Mouse (Mus musculus): Measurements from ENCODE around the gene Tuba4a. TPM values are rescaled to one million over a fixed set of nuclear protein-coding genes. Genes with fewer than 3 reads are reported as not detected.

Tuba4a gene
- 35.2 and 50.8 TPM in 2 replicates for polyA plus RNA-seq (2016; fragmentation: Nextera tagmentation; extraction: Ambion mirVana)

DNA sequence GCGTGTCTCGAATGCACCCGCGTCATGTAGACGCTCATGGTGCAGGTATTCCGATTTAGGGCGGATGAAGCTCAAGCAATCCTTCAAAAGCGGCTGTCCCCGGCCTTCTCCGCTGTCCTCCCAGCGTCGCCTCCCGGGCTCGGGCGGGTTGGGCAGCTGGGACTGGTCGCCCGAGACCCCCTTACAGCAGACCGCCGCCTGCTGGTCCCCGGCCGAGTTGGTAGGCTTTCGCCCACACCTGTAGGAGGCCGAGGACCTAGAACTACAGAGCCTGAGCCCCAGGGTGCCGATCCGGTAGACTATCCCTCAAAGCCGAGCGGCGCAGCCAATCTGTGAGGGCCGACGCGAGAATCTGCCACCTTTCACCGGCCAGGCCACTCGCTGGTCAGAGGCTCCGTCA lies at the start of gene Tuba4a:
TSS of gene Tuba4a (minus strand) at position 335 of the 400 bp plus-strand sequence.
- Histone ChIP-seq H3K4me1 (peaks cover 22% of the 10 kb centered on the region), H3K36me3 (peaks cover 19% of the 10 kb centered on the region), H3K27me3 (ENCODE audit: insufficient read depth, poor library complexity, severe bottlenecking) (peaks cover 62% of the 10 kb centered on the region), H3K9me3 (no peaks in the 10 kb centered on the region), H3K27ac (peak within 1 kb of the TSS; percentile 76), H3K4me3 (peak within 1 kb of the TSS; percentile 72)
- DNase-seq (ENCODE audit: low spot score) = peak; percentile 81
- under 1% methylated on average over 34 of the region's 34 CpGs for WGBS

DNA sequence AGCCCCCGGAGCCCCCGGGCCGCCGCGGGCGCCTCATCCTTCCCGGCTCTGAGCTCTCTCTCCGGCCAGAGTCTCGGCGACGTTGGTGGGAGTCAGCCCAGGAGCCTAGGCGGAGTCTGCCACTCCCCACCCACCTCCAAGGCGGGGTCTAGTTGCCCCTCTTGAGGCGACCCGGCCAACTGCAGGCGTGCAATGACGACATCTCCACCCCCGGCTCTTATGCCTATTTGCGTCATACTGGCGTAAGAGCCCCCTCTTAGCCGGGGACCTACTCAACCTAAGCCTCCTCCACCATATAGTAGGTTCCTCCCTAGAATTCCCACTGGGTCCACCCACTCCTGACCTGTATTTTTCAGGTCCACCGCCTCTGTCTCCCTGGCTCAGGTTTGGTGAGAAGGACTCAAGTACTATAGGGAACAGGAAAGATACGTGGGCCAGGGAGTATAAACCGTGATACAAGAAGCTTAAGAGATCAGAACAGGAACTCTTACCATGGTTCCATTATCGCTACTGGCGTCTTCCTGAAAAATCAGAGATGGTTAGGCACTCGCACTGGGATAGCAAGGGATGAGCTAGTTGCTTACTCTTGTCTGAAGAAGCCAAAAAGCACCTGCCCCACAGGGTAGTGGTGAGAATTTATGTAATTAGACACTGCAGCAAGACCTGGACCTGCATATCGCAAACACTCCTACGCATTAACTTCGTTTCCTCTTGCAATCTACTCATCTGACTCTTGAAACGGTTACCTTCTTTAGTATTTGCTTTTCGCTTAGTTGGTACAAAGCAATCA lies 44.6 kb upstream of the Tuba4a start, which contains the start of gene Ptprn:
TSS of gene Ptprn (minus strand) at position 412 of the 790 bp plus-strand sequence.
- Histone ChIP-seq H3K36me3 (no peaks in the 10 kb centered on the region), H3K27ac (no peak within 1 kb of the TSS), H3K27me3 (ENCODE audit: insufficient read depth, poor library complexity, severe bottlenecking) (peaks cover 43% of the 10 kb centered on the region), H3K4me3 (peak within 1 kb of the TSS; percentile 36), H3K9me3 (no peaks in the 10 kb centered on the region), H3K4me1 (peaks cover 13% of the 10 kb centered on the region)
- 10% methylated on average over 32 of the region's 32 CpGs for WGBS
- DNase-seq (ENCODE audit: low spot score) = no peak

DNA sequence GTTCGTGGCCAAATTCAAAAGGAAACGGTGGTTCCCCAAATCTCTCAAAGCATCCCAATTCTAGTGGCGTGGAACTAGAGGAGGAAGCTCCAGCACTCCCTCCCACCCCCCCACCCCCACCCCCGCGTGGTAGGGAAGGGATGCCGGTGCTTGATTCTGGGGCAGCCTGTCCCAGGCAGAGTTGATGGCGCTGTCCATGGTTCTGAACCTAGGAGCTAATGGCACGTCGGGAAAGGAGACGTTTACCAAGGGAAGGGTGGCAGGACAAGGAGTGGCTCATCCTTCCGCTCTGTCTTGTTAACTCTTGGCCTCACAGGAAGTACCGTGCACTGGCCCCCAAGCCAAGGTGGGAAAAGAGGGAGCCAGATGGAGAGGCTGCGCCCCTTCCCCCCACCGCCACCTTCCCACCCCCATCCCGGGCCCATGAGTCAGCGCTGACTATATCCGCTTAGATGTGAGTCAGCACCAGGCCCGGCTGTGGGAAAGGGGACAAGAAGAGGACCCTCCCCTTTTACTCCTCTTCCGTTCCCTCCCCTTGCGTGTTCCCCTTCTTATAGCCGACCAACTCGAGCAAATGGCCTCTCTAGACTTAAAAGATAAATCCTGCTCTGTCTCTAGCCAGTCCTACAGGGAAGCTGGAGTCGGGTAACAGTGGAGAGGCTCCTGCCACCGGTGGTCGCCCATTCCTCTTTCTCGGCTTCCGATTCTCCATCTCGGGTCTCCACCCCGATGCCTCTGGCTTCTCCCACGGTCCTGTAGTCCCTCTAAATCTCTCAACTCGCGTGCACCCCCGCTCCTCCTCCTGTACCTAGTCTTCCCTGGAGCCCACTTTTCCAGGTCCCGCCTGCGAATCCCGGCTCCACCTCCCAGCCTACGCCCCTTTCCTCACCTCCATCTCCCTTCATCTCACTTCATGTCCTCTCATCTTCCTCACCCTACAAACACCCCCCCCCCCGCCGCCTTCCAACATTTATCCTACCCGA lies 43.6 kb upstream of the Tuba4a start:
- no peaks in the 10 kb centered on the region for H3K9me3 ChIP-seq
- WGBS = 1% methylated on average over 40 of the region's 40 CpGs
- no peak overlapping the region for H3K27ac ChIP-seq
- H3K36me3 ChIP-seq = no peaks in the 10 kb centered on the region
- peak overlapping the region; percentile 36 for H3K4me3 ChIP-seq
- H3K4me1 ChIP-seq = peaks cover 13% of the 10 kb centered on the region
- peaks cover 43% of the 10 kb centered on the region for H3K27me3 ChIP-seq (ENCODE audit: insufficient read depth, poor library complexity, severe bottlenecking)
- peak; percentile 89 for DNase-seq (ENCODE audit: low spot score)

DNA sequence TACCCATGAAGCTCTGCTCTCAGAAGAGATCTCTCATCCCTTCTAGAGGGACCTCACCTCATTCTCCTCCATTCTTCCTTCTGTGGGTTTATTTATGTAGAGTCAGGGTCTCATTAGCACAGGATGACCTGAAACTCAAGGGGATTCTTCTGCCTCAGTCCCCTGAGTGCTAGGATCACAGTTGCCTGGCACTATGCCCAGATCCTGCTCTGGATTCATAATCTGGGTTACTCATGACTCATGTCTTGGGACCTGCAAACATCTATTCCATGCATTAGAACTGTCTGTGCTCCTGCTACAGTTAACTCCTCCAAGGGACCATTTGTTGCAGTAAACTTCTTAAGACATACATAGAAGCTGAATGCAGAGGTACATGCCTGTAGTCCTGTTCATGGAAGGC lies 41.6 kb upstream of the Tuba4a start:
- peaks cover 45% of the 10 kb centered on the region for H3K27me3 ChIP-seq (ENCODE audit: insufficient read depth, poor library complexity, severe bottlenecking)

DNA sequence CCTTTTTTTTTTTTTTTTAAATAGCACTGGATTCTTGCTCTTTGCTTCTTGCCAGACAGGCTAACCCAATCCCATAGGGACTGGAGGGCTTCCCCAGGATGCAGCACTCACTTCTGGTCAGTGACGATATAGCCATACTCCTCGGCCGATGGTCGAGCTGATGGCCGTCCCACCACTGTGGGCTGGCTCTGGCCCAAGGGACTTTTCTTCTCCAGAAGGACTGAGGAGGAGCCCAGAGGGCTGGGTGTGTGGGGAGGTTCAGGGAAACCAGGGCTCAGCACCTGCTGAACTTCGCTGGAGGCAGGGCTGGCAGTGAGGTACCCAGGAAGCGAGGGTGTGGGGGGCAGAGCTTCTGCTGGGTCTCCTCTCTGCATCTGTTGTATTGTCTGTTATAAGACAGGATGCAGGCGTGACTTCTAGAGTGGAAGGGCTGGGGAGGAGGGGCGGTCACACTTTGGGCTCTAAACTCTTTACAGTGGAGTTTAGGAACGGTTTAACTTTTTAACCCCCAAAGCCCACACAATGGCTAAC lies 35.9 kb upstream of the Tuba4a start:
- Histone ChIP-seq H3K36me3 (no peaks in the 10 kb centered on the region), H3K9me3 (no peaks in the 10 kb centered on the region), H3K27ac (no peak overlapping the region), H3K4me1 (peaks cover 7% of the 10 kb centered on the region), H3K27me3 (ENCODE audit: insufficient read depth, poor library complexity, severe bottlenecking) (peaks cover 18% of the 10 kb centered on the region), H3K4me3 (no peak overlapping the region)
- WGBS = 65% methylated on average over 10 of the region's 10 CpGs
- no peak for DNase-seq (ENCODE audit: low spot score)

More for the DNA sequence above, 41.6 kb upstream of the Tuba4a start:
- H3K27ac ChIP-seq = no peak overlapping the region
- no peaks in the 10 kb centered on the region for H3K9me3 ChIP-seq
- H3K4me3 ChIP-seq = no peak overlapping the region
- no peaks in the 10 kb centered on the region for H3K36me3 ChIP-seq
- DNase-seq (ENCODE audit: low spot score) = no peak
- peaks cover 13% of the 10 kb centered on the region for H3K4me1 ChIP-seq

DNA sequence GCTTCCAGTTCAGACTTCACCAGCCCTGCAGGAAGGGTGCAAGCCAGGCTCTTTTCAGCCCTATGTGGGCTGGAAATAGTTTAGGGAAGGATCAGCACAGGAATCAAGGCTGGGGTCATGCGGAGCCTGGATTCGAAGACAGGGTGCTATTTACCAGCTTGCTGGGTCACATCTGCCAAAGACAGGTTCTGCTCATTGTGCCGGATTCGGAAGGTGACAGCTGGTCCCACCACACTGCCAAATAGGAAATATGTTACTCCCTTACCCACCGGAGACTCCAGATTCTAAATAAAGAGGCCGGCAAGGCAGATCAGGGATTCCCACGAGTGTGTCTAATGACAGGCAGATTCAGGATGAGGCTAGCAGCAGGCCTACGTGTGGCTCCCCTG lies 35.0 kb upstream of the Tuba4a start:
- WGBS = 75% methylated on average over 8 of the region's 8 CpGs
- peaks cover 7% of the 10 kb centered on the region for H3K4me1 ChIP-seq
- H3K9me3 ChIP-seq = no peaks in the 10 kb centered on the region

DNA sequence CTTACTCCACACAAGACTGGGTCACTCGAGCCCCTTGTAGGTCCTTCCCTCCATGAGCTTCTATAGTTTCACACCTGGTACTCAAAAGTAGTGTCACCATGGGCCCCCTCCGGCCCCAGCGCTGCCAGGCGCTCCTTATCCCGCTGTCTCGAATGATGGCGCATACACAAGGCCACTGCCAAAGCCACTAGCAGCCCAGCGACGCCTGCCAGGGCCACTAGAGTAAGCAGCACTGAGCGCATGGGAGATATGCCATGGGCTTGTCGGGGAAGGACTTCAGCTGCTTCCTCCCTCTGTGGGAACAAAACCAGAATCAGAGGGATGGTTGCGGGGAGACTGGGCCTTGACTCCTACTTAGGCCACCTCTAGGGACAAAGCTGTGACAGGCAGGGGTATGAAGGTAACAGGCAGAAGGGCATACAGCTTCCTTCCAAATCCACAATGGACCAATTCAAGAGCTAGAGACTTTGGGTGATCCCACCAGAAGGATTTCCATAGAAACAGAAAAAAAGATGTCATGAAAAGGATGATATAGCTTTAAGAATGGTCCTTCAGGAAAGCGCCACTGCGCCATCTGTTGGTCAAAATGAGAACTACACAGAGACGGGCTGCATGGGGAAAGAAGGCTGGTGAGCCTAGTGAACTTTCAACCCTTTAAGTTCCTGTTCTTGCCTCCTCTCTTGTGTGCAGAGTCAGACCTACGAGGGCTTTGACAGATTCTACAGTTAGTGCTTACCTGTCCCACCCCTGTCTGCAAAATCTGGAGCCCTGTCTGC lies 34.4 kb upstream of the Tuba4a start:
- Histone ChIP-seq H3K27ac (no peak overlapping the region), H3K36me3 (no peaks in the 10 kb centered on the region), H3K4me1 (peaks cover 10% of the 10 kb centered on the region), H3K4me3 (no peak overlapping the region), H3K9me3 (no peaks in the 10 kb centered on the region), H3K27me3 (ENCODE audit: insufficient read depth, poor library complexity, severe bottlenecking) (peaks cover 18% of the 10 kb centered on the region)
- no peak for DNase-seq (ENCODE audit: low spot score)
- whole genome bisulfite sequencing = 63% methylated on average over 16 of the region's 16 CpGs

More for the DNA sequence above, 35.0 kb upstream of the Tuba4a start:
- Histone ChIP-seq H3K36me3 (no peaks in the 10 kb centered on the region), H3K4me3 (no peak overlapping the region), H3K27me3 (ENCODE audit: insufficient read depth, poor library complexity, severe bottlenecking) (peaks cover 18% of the 10 kb centered on the region), H3K27ac (no peak overlapping the region)
- no peak for DNase-seq (ENCODE audit: low spot score)

DNA sequence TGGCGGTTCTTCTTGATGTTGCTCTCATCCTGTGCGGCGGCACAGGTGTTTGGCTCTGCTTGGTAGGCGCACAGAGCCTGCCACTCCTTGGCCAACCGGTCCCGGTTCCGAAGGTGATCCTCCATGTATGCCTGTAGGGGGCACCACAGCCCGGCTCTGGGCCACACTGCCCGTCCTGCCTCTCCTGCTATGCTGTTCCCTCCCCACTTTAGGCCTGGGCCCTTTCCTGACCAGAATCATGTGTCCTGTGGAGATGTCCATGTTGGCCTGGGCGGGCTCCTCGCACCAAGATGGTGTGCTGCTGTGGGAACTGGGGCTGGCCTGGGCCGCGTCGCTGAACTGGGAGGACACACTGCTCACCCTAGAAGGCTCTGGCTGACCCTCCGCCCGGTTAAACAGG lies 33.4 kb upstream of the Tuba4a start:
- no peaks in the 10 kb centered on the region for H3K36me3 ChIP-seq
- peaks cover 17% of the 10 kb centered on the region for H3K4me1 ChIP-seq
- no peak overlapping the region for H3K4me3 ChIP-seq
- 64% methylated on average over 16 of the region's 16 CpGs for WGBS
- H3K27ac ChIP-seq = no peak overlapping the region
- DNase-seq (ENCODE audit: low spot score) = no peak
- no peaks in the 10 kb centered on the region for H3K9me3 ChIP-seq
- peaks cover 17% of the 10 kb centered on the region for H3K27me3 ChIP-seq (ENCODE audit: insufficient read depth, poor library complexity, severe bottlenecking)

DNA sequence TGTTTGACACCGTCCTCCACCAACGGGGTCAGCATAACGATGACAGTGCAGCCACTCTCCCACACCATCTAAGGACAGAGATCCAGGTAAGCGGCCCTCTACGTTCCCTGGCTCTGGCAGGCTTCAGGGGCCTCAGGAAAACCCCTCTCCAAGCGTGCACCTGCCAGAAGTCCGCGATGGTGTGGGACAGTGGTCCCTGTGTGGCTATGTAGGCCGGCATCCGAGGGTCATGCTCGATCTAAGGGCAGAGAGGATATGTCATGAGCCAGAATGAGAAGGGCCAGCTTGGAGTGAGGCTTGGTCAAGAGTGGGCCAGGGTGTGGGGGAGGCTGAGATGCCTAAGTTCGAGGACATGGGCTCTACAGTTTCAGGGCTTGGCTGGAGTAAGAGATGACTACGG lies 32.6 kb upstream of the Tuba4a start:
- Histone ChIP-seq H3K27ac (no peak overlapping the region), H3K9me3 (no peaks in the 10 kb centered on the region), H3K4me1 (peaks cover 24% of the 10 kb centered on the region), H3K4me3 (no peak overlapping the region), H3K27me3 (ENCODE audit: insufficient read depth, poor library complexity, severe bottlenecking) (peaks cover 14% of the 10 kb centered on the region), H3K36me3 (no peaks in the 10 kb centered on the region)
- WGBS = 60% methylated on average over 13 of the region's 13 CpGs
- no peak for DNase-seq (ENCODE audit: low spot score)

DNA sequence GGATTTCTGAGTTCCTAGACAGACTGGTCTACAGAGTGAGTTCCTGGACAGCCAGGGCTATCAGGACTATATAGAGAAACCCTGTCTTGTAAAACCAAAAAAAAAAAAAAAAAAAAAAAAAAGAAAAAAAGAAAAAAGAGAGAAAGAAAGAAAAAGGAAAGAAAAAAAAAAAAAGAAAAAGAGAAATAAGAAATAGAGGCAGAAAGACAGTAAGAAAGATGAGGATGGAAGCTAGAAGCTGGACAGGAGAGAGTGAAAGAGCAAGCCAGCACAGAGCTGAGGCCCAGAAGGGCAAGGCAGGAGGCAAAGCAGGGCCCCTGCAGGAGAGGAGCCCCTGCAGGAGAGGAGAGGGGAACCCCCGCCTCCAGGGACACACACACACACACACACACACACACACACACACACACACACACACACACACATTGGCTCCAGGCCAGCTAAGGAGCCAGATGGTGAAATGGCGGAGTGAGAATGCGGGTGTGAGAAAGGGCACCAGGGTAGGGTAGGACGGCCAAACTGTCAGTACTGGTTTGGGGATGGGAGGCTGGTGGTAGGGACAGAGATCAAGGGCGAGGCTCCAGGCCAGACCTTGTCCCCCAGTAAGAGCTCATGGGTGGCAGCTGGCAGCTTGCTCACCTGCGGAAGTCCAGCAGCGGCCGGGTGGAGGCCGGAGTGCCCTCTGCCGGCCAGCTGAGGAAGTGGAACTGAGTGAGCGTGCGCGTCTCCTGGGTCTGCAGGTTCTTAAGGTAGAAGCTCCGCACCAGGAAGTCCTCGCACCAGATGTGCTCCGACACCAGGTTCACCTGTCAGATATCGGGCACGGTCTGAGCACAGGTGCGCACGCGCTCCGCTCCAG lies 31.7 kb upstream of the Tuba4a start:
- peak overlapping the region; percentile 42 for H3K4me3 ChIP-seq
- 10% methylated on average over 21 of the region's 22 CpGs for WGBS
- H3K27me3 ChIP-seq (ENCODE audit: insufficient read depth, poor library complexity, severe bottlenecking) = peaks cover 14% of the 10 kb centered on the region
- no peaks in the 10 kb centered on the region for H3K9me3 ChIP-seq
- peaks cover 33% of the 10 kb centered on the region for H3K4me1 ChIP-seq
- peak; percentile 94 for DNase-seq (ENCODE audit: low spot score)
- H3K27ac ChIP-seq = peak overlapping the region; percentile 45
- H3K36me3 ChIP-seq = 0 out of 2 replicates have a peak, but pooled peaks cover 4% of the 10 kb centered on the region

DNA sequence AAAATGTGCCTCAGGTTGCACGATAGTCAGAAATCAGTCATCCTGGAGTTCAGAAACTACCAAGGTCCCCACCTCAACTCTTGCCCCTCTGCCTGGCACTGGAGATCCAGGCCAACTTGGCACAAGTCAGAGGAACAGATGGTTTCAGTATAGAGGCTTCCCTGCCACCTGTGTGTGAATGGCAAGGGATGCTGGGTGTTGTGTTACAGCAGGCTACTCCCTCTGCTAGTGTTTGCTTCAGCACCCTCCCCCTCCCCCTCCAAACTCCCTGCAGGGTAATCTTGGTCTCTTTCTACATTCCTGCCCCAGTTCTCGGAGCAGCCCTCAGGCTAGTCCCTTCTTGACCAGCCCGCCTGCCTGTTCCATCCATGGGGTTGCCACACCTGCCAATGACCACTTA lies 30.8 kb upstream of the Tuba4a start:
- 70% methylated on average over 3 of the region's 3 CpGs for WGBS
- Histone ChIP-seq H3K36me3 (peaks cover 12% of the 10 kb centered on the region; the same call in 1 of the 2 replicates), H3K27ac (no peak overlapping the region), H3K4me3 (no peak overlapping the region), H3K4me1 (peaks cover 37% of the 10 kb centered on the region), H3K9me3 (no peaks in the 10 kb centered on the region), H3K27me3 (ENCODE audit: insufficient read depth, poor library complexity, severe bottlenecking) (peaks cover 14% of the 10 kb centered on the region)
- no peak for DNase-seq (ENCODE audit: low spot score)

Data from heart, embryonic 10.5 days (tissue).